Mouse (Mus musculus) adrenal gland, postnatal 14 days (tissue): ENCODE data around the gene Cdca3. TPM values are rescaled to one million over a fixed set of nuclear protein-coding genes. Genes with fewer than 3 reads are reported as not detected.

ENCODE experiments used
- DNase-seq: peaks from one replicate; pipeline ENCODE4 v3.0.0; 2021; ENCODE audit warnings: mixed read lengths
- total RNA-seq: library from RNA; stranded (reverse); gene quantifications from 2 replicates; pipeline ENCODE4 v1.2.3, GENCODE M21; 2021

The Cdca3 gene
- total RNA-seq, 1 experiment from 2014 or later: 26.1 TPM

DNA sequence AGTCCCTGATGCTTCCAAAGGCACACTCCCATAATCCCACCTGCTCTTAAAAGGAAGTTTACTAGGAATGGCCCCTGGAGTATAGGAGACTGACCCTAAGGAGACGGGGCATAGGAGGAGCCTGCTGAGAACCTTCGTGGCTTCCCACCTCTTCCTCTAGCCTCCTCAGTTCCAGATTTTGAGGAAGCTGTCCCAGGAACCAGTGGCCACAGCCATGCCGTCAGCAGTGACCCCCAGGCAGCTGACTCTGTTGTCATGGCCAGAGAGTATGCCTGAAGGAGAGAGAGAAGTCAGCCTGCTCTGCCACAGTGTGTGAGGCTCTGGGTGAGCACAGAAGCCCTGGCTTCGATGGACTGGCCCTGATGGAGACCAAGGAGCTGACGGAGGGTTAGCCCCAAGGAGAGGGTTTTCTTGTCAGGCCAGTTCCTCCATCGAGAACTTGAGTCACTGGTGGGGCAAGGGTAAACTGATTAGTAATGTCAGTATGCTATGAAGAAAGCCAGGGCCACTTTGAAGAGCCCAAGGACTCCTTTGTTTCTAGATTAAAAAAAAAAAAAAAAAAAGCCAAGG, 5.2 kb downstream of the Cdca3 start:
- no peak for DNase-seq

DNA sequence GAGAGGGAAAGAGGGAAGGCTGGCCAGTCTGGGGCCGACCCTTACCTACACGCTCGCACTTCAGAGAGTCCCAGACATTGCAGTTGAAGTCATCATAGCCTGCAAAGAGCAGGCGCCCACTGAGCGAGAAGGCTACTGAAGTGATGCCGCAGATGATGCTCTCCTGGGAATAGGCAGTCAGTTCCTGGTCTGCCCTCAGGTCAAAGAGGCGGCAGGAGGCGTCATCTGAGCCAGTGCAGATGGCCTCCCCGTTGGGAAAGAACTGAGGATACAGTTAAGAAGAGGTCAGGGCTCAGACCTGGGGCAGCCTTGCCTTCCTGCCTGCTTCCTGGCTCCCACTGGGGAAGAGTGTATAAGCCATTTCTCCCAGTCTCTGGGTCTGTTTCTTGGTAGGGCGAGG, 6.2 kb downstream of the Cdca3 start:
- no peak for DNase-seq

DNA sequence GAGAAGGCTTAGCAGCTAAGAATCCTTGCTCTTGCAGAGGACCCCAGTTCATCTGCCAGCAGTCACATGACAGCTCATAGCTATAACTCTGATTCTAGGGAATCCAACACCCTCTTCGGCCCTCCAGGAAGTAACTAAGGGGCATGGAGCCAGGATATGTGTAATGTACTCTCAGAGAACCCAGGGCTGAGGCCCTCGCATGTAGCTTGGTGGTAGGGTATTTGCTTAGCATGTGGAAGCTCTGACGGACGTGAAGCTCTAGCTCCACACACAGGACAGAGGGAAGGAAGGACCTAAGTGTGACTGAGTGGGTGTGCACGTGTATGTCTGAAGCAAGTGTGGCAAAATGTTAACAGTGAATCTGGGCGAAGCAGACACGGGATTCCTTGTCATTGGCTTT, 7.1 kb downstream of the Cdca3 start:
- no peak for DNase-seq

DNA sequence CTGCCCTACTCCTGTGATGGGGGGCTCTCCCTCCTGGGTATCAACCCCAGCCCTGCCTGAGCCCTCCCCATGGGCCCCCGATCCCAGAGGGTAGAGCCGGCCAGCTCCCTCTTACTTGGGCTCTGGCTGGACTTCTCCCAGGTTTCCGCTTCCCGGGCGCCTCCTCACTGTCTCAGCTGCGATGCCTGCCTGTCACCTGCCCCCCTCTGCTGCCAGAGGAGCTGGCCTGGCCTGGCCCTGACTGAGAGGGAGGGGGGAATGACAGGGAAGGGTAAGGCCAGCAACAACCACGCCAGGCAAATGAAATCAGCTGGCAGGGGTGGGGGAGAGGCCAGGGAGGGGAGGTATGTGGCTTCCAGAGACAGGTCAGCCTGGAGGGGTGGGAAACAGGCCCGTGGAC, 10.5 kb downstream of the Cdca3 start:
- peak; percentile 79 for DNase-seq

DNA sequence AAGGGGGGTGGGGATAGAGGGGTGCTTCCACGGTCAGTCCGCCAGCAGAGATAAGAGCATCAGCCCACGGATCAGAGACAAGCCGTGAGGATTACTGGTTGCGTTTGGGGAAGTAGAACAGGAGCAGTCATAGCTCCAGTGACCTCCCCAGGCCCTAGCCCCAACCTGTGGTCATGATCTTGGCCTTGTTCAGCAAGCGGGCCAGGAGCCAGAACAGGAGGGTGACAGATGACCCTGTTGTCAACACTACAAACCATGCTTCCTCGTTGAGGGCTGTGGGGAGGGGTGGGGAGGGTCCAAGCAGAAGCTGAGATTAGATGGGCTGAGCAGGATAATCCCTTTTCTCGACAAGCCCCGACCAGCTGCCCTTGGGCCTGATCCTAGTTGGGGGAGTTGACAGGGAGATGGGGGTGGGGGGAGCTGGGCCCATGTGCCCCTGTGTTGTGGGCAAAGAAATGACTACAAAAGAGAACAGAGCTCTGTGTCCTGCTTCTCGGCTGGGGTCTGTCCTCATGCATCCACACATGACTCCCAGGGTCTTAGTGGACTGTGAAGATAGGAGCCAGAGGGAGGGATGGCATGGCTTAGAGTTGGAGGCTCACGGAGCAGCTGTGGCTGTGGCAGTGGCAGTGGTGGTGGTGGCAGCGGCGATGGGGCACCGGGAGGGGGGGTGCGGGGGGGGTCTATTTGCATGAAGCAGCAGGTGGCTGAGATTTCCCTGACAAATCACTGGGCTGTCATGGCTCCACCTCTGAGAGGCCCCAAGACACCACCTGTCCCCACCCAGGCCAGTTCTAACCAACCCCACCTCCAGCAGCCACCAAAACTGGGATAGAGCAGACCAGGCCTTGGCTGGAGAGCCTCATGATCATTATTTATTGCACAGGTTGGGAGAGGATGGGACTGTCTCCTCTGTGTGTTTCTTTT, 11.2 kb downstream of the Cdca3 start, which contains the start of gene Gnb3:
Gene Gnb3, minus strand, starts transcription at position 35 of the 927 bp plus-strand sequence.
- DNase-seq: peak; percentile 52

DNA sequence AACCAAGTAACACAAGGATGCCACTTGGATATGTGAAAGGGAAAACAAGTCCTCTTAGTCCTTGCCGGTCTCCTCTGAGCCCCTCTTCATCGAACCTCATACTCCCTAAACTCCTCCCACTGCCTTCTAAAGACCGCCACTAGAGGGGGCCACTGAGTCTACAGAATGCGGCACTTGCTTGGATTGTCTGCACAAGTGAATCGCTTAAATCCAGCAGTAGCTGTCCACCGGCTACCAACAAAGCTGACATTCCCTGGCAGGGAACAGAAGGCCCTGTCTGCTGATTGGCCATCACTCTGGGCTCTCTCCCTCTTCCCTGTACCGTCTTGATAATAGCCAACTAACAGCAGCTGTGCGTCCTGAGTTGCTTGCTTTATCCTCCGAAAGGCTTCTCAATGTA, 18.0 kb downstream of the Cdca3 start:
- peak; percentile 94 for DNase-seq

DNA sequence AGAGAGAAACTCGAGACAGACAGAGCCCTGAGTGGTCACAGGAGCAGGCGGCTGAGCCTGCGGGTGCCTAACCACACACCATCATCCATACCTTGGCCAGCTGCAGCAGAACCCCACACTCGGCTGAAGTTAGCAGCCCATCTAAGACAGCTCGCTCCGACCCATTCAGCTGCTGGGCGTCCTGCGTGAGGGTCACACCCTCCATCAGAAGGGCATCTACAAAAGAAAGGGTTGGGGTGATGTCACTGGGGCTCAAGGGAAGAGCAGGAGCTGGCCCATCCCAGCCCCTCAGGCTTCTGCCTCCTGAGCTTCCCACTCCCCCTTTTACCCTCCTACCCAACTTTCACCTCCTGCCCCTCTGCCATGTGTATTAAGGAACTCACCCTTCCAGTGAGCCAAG, 21.2 kb downstream of the Cdca3 start:
- no peak for DNase-seq

DNA sequence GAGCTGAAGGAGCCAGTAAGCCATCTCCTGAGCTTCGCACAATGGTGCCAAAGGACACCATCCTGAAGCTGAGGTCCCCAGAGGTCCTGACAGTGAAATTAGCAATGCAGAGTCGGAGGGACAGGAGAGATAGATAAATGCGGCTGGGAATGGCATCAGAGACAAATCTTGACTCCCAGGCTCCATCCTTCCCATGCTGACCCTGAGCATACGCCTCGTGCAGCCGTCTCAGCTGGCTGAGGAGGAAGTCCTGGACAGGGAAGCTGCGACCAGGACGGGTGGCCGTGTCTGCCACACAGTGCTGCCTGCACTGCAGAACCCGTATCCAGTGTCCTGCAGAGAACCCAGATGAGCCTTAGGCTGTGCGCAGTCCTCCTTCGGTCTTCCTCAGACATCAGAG, 25.3 kb downstream of the Cdca3 start:
- no peak for DNase-seq

DNA sequence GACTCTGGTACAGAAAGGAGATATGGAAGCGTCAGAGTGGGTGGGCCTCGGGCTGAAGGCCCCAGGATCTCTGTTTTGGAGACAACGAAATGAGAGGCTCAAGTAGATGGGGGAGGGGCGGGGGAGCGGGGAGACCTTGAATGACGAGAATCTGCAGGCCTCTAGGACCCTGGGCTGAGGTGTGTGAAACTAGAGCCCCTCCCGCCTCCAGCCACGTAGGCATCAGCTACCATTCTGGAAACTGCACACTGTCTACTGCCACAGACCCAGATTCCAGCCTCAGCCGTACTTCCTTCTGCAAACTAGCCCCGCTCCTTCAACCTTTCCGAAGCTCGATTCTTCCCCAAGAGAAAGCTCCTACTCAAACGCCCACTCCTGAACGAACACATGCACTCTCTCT, 27.0 kb downstream of the Cdca3 start:
- peak; percentile 30 for DNase-seq

DNA sequence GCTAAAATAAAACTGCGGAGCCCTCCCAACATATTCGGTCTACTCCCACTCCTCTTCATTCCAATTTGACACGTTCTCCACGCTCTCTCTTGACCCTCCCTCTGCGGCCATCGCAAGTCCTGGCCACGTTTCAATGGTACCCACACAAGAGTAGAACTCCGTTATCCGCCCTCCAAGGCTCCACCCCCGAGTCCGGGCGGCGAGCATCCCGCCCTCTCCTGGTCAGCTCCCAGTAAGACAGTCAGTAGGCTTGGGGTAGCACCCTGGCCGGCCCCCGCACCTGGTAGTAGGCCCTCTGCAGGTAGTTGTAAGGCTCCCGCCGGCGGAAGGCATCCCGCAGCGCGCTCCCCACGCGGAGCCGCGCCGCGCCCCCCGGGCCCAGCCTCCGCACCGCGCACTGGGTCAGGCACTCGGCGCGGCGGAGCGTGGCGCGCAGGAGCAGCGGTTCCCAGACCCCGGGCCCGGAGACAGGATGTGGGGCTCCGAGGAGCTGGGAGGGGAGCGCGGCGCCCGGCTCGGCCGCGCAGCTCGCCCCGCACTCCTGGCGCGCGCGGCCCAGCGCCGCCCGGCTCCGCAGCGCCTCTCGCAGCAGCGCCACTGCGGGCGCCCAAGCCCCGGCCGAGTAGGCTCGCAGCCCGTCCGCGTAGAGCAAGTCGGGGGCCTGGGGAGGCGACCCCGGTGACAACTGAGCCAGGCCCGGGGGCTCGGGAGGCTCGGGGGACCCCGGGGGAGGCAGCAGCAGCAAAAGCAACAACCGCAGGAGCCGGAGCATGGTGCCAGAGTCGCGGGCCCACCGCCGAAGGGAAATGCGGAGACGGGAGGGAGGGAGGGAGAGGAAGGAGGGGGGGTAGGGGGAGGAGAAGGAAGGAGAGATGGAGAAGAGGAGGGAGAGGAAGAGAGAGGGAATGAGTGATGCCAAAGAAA, 27.8 kb downstream of the Cdca3 start, which contains the start of gene P3h3:
Gene P3h3, minus strand, starts transcription at position 837 of the 924 bp plus-strand sequence.
- DNase-seq: peak; percentile 91

DNA sequence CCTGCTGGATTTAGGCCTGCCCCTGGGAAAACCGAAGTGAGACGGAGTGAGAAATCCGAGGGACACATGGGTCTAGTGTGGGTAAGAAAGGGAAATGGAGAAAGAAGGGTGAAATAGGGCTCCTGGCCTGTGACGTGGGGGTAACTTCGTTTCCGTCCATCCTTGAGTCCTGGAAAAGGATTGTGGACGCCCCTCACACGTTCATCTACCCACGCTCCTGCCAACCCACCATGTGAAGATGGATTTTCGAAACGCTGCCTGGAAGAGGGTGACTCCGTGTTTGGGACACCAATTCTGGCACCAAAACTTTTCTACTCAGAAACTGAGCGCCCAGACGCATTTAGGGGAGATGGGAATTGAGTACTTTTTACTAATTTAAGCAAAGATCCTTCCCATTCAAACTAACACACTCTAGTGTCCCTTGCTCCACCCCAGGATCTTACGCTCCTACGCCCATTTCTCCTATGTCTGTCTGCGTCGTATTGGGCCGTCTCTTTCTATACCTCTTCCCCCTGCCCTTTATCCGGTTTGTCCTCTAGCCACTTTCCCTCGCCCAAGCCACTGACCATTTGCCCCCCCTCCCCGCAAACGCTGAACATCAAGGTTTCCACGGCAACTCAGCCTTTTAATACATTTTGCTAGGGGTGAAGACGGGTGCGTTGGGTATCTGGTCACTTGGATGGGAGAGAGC, 28.6 kb downstream of the Cdca3 start:
- no peak for DNase-seq

DNA sequence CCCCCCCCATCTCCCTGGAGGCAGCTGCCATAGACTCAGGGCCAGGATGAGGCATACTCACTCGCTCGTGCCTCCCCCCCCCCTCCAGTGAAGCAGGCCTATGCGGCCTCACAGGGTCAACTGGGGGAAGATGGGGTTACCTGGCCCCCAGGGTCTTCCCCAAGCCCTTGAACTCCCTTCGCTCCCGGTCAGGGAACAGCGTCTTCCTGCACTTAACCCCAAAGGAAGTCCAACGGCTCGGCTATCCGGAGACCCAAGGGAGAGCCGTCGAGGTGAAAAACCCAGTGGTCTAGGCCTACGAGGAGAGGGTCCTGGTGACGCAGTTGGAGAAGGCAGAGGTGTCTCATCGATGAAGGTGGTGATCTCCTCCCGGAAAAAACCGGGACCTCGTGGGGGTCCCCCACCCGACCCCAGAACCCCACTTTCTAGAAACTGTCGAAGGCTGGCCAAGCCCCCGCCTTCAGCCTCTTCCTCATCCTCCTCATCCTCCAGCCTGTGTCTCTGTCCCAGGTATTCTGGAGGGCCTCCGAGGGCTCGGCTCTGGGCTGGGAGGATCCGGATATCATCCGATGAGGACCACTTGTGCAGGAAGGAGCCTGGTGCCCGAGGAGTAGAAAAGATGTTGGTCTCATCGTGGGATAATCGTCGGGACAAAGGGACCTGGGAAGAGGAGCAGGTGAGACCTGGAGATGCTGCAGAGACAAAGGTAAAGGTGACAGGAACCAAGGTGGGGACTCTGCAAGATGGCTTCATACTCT, 29.4 kb downstream of the Cdca3 start:
- no peak for DNase-seq

DNA sequence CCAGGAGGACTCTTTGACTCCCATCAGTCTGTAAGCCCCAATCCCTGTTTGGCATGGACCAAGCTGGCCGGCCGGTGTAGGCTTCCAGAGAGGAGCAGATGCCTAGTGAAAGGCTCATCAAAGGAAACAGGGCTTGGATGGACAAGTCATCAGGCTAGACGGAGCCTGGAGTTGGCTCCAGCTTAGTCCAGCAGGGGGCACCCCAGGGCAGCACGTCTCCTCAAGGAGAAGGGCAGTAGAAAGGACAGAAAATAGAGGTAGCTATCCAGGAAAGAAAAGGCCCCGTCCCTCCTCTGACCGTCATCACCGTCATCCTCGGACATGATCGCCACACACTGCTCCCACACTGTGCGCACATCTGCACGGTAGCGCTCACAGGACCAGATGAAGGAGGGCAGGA, 30.4 kb downstream of the Cdca3 start:
- DNase-seq: peak; percentile 95

DNA sequence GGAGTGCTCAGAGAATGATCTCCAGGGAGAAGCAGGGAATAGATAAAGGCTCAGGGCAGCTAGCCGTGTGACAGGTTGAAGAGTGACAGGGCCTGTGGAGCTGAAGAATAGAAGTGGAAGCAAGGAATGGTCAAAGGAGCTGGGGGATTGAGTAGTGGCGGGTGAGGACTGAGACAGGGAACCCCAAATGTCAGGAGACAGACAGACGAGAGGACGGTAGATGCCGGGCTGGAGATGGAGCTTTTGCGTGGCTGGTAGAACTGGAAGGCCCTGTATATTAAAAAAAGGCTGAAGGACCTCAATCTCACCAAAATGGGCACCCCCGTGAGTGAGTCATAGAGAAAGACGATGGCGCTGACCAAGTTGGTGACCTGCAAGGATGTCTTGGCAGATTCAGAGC, 31.2 kb downstream of the Cdca3 start:
- no peak for DNase-seq

DNA sequence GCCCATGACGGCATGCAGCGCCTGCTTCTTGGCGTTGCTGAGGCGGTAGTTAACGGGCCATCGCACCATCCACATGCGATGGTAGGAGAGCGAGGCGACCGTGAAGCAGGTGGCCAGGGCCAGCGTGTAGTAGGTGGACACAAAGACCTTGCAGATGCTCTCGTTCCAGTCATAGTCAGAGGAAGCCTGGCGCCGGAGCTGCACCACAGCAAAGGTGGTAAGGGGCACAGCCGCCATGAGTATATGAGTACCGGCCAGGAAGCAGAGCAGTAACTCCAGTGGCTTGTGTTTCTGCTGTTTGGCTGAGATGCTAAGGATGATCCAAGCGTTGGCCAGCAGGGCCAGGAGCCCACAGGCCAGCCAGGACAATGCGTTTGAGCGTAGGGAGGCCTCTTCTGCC, 31.9 kb downstream of the Cdca3 start:
- no peak for DNase-seq

DNA sequence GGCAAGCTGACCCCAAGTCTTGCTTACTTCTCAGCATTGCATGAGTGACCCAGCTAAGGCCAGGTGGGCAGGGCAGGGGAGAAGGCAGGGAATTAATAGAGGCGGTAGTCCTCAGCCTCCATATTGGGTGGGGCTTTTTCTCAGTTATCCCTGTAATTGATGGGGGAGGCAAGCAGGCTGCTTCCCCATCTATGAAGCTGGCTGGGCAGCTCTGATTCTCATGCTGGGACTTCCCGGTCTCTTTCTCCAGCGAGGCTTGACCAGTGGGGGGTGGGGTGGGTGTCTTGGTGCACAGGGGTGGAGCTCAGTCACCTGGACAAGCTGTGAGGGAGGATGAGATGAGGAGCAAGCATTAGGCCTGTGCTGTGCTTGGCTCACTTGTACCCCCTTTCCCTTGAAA, 32.5 kb downstream of the Cdca3 start:
- DNase-seq: no peak

DNA sequence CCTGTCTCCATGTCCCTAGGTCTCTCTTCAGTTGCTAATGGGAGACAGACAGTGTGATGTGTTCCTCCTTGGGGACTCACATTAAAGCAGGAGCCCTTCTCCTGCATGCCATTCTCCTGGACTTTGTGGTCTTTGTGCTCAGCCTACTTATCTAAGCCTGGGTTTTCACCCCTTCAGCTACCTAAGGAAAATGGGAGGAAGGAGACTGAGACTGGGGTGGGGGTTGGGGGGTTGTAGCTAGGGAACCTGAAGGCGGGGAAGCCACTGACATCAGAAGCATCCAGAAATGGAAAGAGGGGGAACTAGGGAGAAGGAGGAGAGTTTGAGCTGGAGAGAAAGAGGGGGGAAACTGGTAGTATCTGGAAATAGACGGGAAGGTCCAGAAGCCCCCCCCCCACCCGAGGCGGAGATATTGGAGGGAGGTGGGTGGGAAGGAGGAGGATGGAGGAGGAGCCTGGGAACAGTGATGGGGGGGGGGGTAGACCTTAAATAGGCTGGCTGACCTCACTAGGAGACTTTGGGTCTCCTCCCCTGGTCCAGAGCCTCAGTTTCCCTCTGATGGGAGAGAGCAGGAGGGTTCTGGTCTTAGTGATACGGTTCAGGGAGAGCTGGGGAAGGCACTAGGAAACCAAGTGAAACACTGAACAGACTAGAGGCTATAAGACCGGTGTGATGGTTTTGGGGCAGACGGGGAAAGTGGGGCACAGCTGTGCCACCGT, 33.2 kb downstream of the Cdca3 start:
- no peak for DNase-seq

DNA sequence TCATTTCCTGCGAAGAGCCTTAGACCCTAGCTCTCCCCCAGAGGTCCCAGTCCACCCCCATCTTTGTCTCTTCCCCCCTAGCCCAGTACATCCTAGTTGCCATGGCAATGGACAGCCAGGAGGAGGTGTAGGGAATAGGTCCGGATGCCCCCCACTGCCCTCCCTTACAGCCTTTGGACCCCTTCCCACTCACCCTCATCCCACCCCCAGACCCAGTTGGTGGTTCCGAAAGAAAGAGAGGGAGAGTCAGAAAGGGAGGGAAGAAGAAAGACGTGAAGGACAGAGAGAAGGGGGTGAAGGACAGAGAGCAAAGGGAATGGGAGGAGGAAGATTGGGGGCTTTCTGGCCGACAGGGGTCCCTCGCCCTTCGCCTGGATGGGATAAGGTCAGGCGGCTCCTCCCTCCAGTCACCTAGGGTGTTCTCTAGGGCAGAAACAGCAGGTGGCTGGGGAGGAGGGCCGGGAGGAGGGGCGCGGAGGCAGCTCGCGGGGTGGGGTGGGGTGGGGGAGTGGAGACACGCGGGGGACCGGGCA, 33.8 kb downstream of the Cdca3 start:
- DNase-seq: no peak

DNA sequence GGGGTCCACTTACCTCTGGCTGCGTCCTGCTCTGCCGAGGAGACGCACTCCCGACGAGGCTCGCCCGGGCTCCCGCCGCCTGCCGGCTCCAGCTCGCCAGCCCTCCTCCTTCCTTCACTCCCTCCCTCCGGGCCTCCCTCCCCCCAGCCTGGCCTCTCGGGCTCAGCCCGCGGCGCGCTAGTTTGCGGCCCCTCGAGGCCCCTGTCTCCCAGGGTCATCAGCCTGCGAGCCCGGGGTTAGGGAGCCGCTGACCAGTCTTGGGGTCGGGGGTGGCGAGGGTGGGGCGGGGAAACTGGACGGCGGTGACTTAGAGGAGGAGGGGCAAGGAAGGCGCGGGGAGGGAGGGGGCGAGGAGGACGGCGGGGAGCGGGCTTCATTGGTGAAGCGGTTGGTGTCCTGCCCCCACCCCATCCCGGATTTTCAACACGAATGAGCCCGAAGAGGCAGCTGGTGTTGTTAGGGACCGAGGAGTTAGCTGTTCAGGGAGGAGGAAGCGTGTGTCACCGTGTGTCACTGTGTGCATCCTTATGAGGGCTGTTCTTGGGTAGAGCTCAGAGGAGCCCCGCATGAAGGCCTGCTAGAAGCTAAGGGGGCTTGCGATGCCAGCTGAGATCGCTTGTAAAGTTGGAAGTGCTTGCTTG, 34.4 kb downstream of the Cdca3 start, which contains the start of gene Gpr162:
Gene Gpr162, minus strand, starts transcription at position 326 of the 641 bp plus-strand sequence.
- peak; percentile 86 for DNase-seq
